Mouse (Mus musculus): ENCODE data around the gene Dusp15. TPM values are rescaled to one million over a fixed set of nuclear protein-coding genes. Genes with fewer than 3 reads are reported as not detected.

Gene Dusp15
- polyA plus RNA-seq (2015; fragmentation: Nextera tagmentation; extraction: Ambion mirVana): 0.10 and 0.33 TPM in 2 replicates

GRCm38 (mm10) chr2:152951065-152951849 lies at the start of gene Dusp15:
TSS of gene Dusp15 (minus strand) at chr2:152951698.
- Histone ChIP-seq H3K9me3 (replicated peaks; ENCODE audit: control insufficient read depth, low read length) (no peaks in the 10 kb centered on the region), H3K36me3 (ENCODE audit: control insufficient read depth, insufficient read depth) (no peaks in the 10 kb centered on the region), H3K4me3 (ENCODE audit: low read length) (peak within 1 kb of the TSS; percentile 75), H3K27ac (ENCODE audit: low read length) (no peak within 1 kb of the TSS), H3K27me3 (ENCODE audit: control insufficient read depth, insufficient read depth, low read length) (peaks cover 77% of the 10 kb centered on the region), H3K4me1 (ENCODE audit: control insufficient read depth, insufficient read depth, low read length) (peaks cover 7% of the 10 kb centered on the region), H3K4me2 (ENCODE audit: low read depth, low read length) (peak within 1 kb of the TSS; percentile 100), H3K9ac (ENCODE audit: low read length) (peak within 1 kb of the TSS; percentile 73)
- no peak for ATAC-seq (replicated peaks; ENCODE audit: extremely low read depth, insufficient read depth, low FRiP score)
- WGBS: 2% methylated on average over 53 of the region's 54 CpGs

GRCm38 (mm10) chr2:152997046-152997445 lies 45.5 kb upstream of the Dusp15 start:
- Histone ChIP-seq H3K4me1 (ENCODE audit: control insufficient read depth, insufficient read depth, low read length) (no peaks in the 10 kb centered on the region), H3K9me3 (replicated peaks; ENCODE audit: control insufficient read depth, low read length) (no peaks in the 10 kb centered on the region), H3K27ac (ENCODE audit: low read length) (no peak overlapping the region), H3K36me3 (ENCODE audit: control insufficient read depth, insufficient read depth) (no peaks in the 10 kb centered on the region), H3K4me2 (ENCODE audit: low read depth, low read length) (no peak overlapping the region), H3K9ac (ENCODE audit: low read length) (no peak overlapping the region), H3K4me3 (ENCODE audit: low read length) (no peak overlapping the region), H3K27me3 (ENCODE audit: control insufficient read depth, insufficient read depth, low read length) (0 out of 2 replicates have a peak, but pooled peaks cover 2% of the 10 kb centered on the region)
- ATAC-seq (replicated peaks; ENCODE audit: extremely low read depth, insufficient read depth, low FRiP score): no peak
- WGBS: 66% methylated on average over 4 of the region's 4 CpGs

GRCm38 (mm10) chr2:152991529-152991928 lies 40.0 kb upstream of the Dusp15 start:
- Histone ChIP-seq H3K4me1 (ENCODE audit: control insufficient read depth, insufficient read depth, low read length) (no peaks in the 10 kb centered on the region), H3K9ac (ENCODE audit: low read length) (no peak overlapping the region), H3K4me3 (ENCODE audit: low read length) (no peak overlapping the region), H3K9me3 (replicated peaks; ENCODE audit: control insufficient read depth, low read length) (no peaks in the 10 kb centered on the region), H3K27ac (ENCODE audit: low read length) (no peak overlapping the region), H3K36me3 (ENCODE audit: control insufficient read depth, insufficient read depth) (no peaks in the 10 kb centered on the region), H3K27me3 (ENCODE audit: control insufficient read depth, insufficient read depth, low read length) (no peaks in the 10 kb centered on the region), H3K4me2 (ENCODE audit: low read depth, low read length) (no peak overlapping the region)
- no peak for ATAC-seq (replicated peaks; ENCODE audit: extremely low read depth, insufficient read depth, low FRiP score)
- 61% methylated on average over 9 of the region's 9 CpGs for WGBS

DNA sequence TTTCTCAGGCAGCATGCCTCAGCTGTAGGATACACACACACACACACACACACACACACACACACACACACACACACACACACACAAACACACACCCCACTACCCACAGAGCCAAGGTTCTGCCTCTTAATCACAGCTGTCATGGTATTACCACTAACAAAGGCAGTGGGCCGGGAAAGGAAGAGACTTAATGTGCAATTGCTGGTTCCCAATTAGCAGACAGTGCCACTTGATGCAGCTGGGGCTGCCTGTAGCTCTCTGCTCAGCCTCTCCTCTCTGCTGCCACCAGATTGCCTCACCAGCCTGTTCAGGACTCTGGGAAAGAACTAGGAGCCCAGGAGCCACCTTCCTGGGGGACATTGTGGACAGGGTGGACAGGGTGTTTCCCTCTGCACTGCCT lies 34.1 kb upstream of the Dusp15 start:
- ATAC-seq (replicated peaks; ENCODE audit: extremely low read depth, insufficient read depth, low FRiP score): no peak
- H3K27ac ChIP-seq (ENCODE audit: low read length): no peak overlapping the region
- no peaks in the 10 kb centered on the region for H3K27me3 ChIP-seq (ENCODE audit: control insufficient read depth, insufficient read depth, low read length)
- no peaks in the 10 kb centered on the region for H3K4me1 ChIP-seq (ENCODE audit: control insufficient read depth, insufficient read depth, low read length)
- 53% methylated on average over 1 of the region's 1 CpGs for WGBS
- H3K4me3 ChIP-seq (ENCODE audit: low read length): no peak overlapping the region
- no peak overlapping the region for H3K9ac ChIP-seq (ENCODE audit: low read length)
- H3K9me3 ChIP-seq (replicated peaks; ENCODE audit: control insufficient read depth, low read length): no peaks in the 10 kb centered on the region
- no peak overlapping the region for H3K4me2 ChIP-seq (ENCODE audit: low read depth, low read length)
- H3K36me3 ChIP-seq (ENCODE audit: control insufficient read depth, insufficient read depth): no peaks in the 10 kb centered on the region

GRCm38 (mm10) chr2:152976991-152977390 lies 25.5 kb upstream of the Dusp15 start:
- Histone ChIP-seq H3K4me3 (ENCODE audit: low read length) (no peak overlapping the region), H3K4me1 (ENCODE audit: control insufficient read depth, insufficient read depth, low read length) (no peaks in the 10 kb centered on the region), H3K4me2 (ENCODE audit: low read depth, low read length) (no peak overlapping the region), H3K27me3 (ENCODE audit: control insufficient read depth, insufficient read depth, low read length) (no peaks in the 10 kb centered on the region), H3K36me3 (ENCODE audit: control insufficient read depth, insufficient read depth) (no peaks in the 10 kb centered on the region), H3K9ac (ENCODE audit: low read length) (no peak overlapping the region), H3K27ac (ENCODE audit: low read length) (no peak overlapping the region), H3K9me3 (replicated peaks; ENCODE audit: control insufficient read depth, low read length) (0 out of 2 replicates have a peak, but pooled peaks cover 2% of the 10 kb centered on the region)
- no peak for ATAC-seq (replicated peaks; ENCODE audit: extremely low read depth, insufficient read depth, low FRiP score)
- WGBS: 59% methylated on average over 3 of the region's 3 CpGs

- no peak overlapping the region for H3K4me3 ChIP-seq (ENCODE audit: low read length)
- no peak overlapping the region for H3K27ac ChIP-seq (ENCODE audit: low read length)
- no peaks in the 10 kb centered on the region for H3K27me3 ChIP-seq (ENCODE audit: control insufficient read depth, insufficient read depth, low read length)
- no peak overlapping the region for H3K4me2 ChIP-seq (ENCODE audit: low read depth, low read length)
- no peaks in the 10 kb centered on the region for H3K36me3 ChIP-seq (ENCODE audit: control insufficient read depth, insufficient read depth)
- no peak for ATAC-seq (replicated peaks; ENCODE audit: extremely low read depth, insufficient read depth, low FRiP score)
- 68% methylated on average over 4 of the region's 4 CpGs for WGBS
- H3K9ac ChIP-seq (ENCODE audit: low read length): no peak overlapping the region
- no peaks in the 10 kb centered on the region for H3K4me1 ChIP-seq (ENCODE audit: control insufficient read depth, insufficient read depth, low read length)
- no peaks in the 10 kb centered on the region for H3K9me3 ChIP-seq (replicated peaks; ENCODE audit: control insufficient read depth, low read length)
Observed at GRCm38 (mm10) chr2:152965555-152965954, 14.1 kb upstream of the Dusp15 start.

GRCm38 (mm10) chr2:152962091-152962793 lies 10.7 kb upstream of the Dusp15 start, which contains the start of gene Ttll9:
TSS of gene Ttll9 (plus strand) at chr2:152962485.
- no peak within 1 kb of the TSS for H3K27ac ChIP-seq (ENCODE audit: low read length)
- H3K4me3 ChIP-seq (ENCODE audit: low read length): peak within 1 kb of the TSS; percentile 51
- no peaks in the 10 kb centered on the region for H3K36me3 ChIP-seq (ENCODE audit: control insufficient read depth, insufficient read depth)
- peaks cover 4% of the 10 kb centered on the region; the same call in 1 of the 2 replicates for H3K27me3 ChIP-seq (ENCODE audit: control insufficient read depth, insufficient read depth, low read length)
- H3K4me1 ChIP-seq (ENCODE audit: control insufficient read depth, insufficient read depth, low read length): no peaks in the 10 kb centered on the region
- 2% methylated on average over 34 of the region's 34 CpGs for WGBS
- peak; percentile 78 for ATAC-seq (replicated peaks; ENCODE audit: extremely low read depth, insufficient read depth, low FRiP score)
- peak within 1 kb of the TSS; percentile 54 for H3K9ac ChIP-seq (ENCODE audit: low read length)
- H3K9me3 ChIP-seq (replicated peaks; ENCODE audit: control insufficient read depth, low read length): no peaks in the 10 kb centered on the region
- H3K4me2 ChIP-seq (ENCODE audit: low read depth, low read length): peak within 1 kb of the TSS; percentile 88

- H3K9me3 ChIP-seq (replicated peaks; ENCODE audit: control insufficient read depth, low read length): no peaks in the 10 kb centered on the region
- no peak overlapping the region for H3K4me2 ChIP-seq (ENCODE audit: low read depth, low read length)
- no peak for ATAC-seq (replicated peaks; ENCODE audit: extremely low read depth, insufficient read depth, low FRiP score)
- H3K27me3 ChIP-seq (ENCODE audit: control insufficient read depth, insufficient read depth, low read length): peaks cover 24% of the 10 kb centered on the region
- H3K27ac ChIP-seq (ENCODE audit: low read length): no peak overlapping the region
- no peak overlapping the region for H3K9ac ChIP-seq (ENCODE audit: low read length)
- 73% methylated on average over 3 of the region's 3 CpGs for WGBS
- H3K36me3 ChIP-seq (ENCODE audit: control insufficient read depth, insufficient read depth): no peaks in the 10 kb centered on the region
- no peaks in the 10 kb centered on the region for H3K4me1 ChIP-seq (ENCODE audit: control insufficient read depth, insufficient read depth, low read length)
- no peak overlapping the region for H3K4me3 ChIP-seq (ENCODE audit: low read length)
Observed at GRCm38 (mm10) chr2:152958116-152958515, 6.6 kb upstream of the Dusp15 start.
